In the genomic region with DNA sequence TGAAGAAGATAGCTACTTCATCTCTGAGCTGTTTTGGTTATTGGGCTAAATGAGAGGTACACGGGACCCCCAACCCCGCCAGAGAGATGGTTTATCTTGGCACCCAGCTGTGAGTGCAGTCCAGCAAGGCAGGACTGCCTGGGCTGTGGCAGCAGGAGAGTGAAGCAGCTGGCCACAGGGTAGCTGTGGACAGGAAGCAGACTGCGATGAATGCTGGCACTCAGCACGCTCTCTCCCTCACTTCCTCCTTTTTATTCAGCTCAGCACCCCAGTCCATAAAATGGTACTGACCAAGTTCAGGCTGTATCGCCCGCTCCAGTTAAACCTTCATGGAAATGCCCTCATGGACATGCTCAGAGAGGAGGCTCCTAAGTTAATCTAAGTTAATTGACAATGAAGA, we compare ENCODE assay signal across 9 mouse cellular contexts.
A peak's percentile ranks its signal among the peaks of the same experiment; 100 is the strongest.
DNase-seq lines count a peak whose midpoint lies in the region; ATAC-seq and TF ChIP-seq lines count a peak whose summit lies in the region.
"Had no signal": no experiment of that assay in that cellular context is flagged by ENCODE, and none has a peak within 500 bp of the region (broad histone marks: within the 10 kb centered on the region; RNA-seq: fewer than 3 reads in every experiment).

No protein-coding gene starts in this region.

- peak overlapping the region; percentile 12; the same call in 1 of the 2 replicates for H3K9ac ChIP-seq in limb, embryonic 14.5 days (ENCODE audit: low read depth, low read length, severe bottlenecking)
- no peak overlapping the region for H3K9ac ChIP-seq in forebrain, embryonic 16.5 days (replicated peaks; ENCODE audit: low read depth, low read length)

- TF ChIP-seq POLR2A in limb, embryonic 14.5 days (IDR thresholded peaks at IDR 0.05; ENCODE audit: borderline replicate concordance, extremely low read depth, insufficient read depth, insufficient read length), result no peak

- no peaks in the 10 kb centered on the region for H3K27me3 ChIP-seq in limb, embryonic 14.5 days (ENCODE audit: control insufficient read depth, insufficient read depth, low read length)
- H3K27me3 ChIP-seq in limb, embryonic 10.5 days (ENCODE audit: low read depth, poor library complexity, severe bottlenecking), result no peaks in the 10 kb centered on the region
- no peaks in the 10 kb centered on the region for H3K27me3 ChIP-seq in forebrain, embryonic 16.5 days (replicated peaks; ENCODE audit: control insufficient read depth, insufficient read depth, low read length)

- H3K4me2 ChIP-seq in limb, embryonic 14.5 days (replicated peaks; ENCODE audit: low read depth, low read length, severe bottlenecking), result no peak overlapping the region
- H3K4me2 ChIP-seq in forebrain, embryonic 16.5 days (ENCODE audit: low read length), result no peak overlapping the region

- ATAC-seq in limb, embryonic 14.5 days (ENCODE audit: low FRiP score, low read depth), result no peak
- peak; percentile 39; the same call in 1 of the 2 replicates for ATAC-seq in forebrain, embryonic 16.5 days

- H3K4me1 ChIP-seq in limb, embryonic 14.5 days (ENCODE audit: control insufficient read depth, insufficient read depth, low read length), result peaks cover 6% of the 10 kb centered on the region; the same call in 1 of the 2 replicates
- peaks cover 42% of the 10 kb centered on the region for H3K4me1 ChIP-seq in limb, embryonic 10.5 days
- peaks cover 46% of the 10 kb centered on the region for H3K4me1 ChIP-seq in forebrain, embryonic 16.5 days (replicated peaks; ENCODE audit: control insufficient read depth, insufficient read depth, low read length)

- 36% methylated on average over 6 of the region's 6 CpGs for WGBS in limb, embryonic 14.5 days
- 47% methylated on average over 6 of the region's 6 CpGs for WGBS in limb, embryonic 10.5 days
- WGBS in forebrain, embryonic 16.5 days, result 48% methylated on average over 6 of the region's 6 CpGs

- intact Hi-C loops in left cerebral cortex, postnatal 36 days (cut with DNase I), result no loop called here

- H3K4me3 ChIP-seq in limb, embryonic 14.5 days (replicated peaks; ENCODE audit: low read length), result no peak overlapping the region
- no peak overlapping the region for H3K4me3 ChIP-seq in limb, embryonic 10.5 days
- no peak overlapping the region for H3K4me3 ChIP-seq in forebrain, embryonic 16.5 days (replicated peaks; ENCODE audit: low read length)

- H3K27ac ChIP-seq in limb, embryonic 14.5 days (replicated peaks; ENCODE audit: low read depth, low read length), result no peak overlapping the region
- H3K27ac ChIP-seq in limb, embryonic 10.5 days, result no peak overlapping the region
- no peak overlapping the region for H3K27ac ChIP-seq in forebrain, embryonic 16.5 days (ENCODE audit: low read length)

- H3K9me3 ChIP-seq in limb, embryonic 14.5 days (ENCODE audit: control insufficient read depth, low read length), result no peaks in the 10 kb centered on the region
- no peaks in the 10 kb centered on the region for H3K9me3 ChIP-seq in limb, embryonic 10.5 days (replicated peaks)
- no peaks in the 10 kb centered on the region; the same call in 1 of the 2 replicates for H3K9me3 ChIP-seq in forebrain, embryonic 16.5 days (ENCODE audit: control insufficient read depth, low read length)

- DNase-seq in limb, embryonic 14.5 days (ENCODE audit: low spot score), result no peak
- no peak for DNase-seq in limb, embryonic 10.5 days (ENCODE audit: low spot score)
- DNase-seq in kidney, postnatal 10 days, result peak; percentile 19
- peak; percentile 19 to 28 for DNase-seq in monocyte, adult 2 months (ENCODE audit: low read depth in 1 of 2, low spot score in 2 of 2)
- DNase-seq in left cerebral cortex, postnatal 36 days (ENCODE audit: low spot score in 2 of 2), result no peak
- no peak for DNase-seq in embryo, embryonic 10.5 days (ENCODE audit: low spot score)
- DNase-seq: adrenal gland, postnatal 14 days; thymus, postnatal 36 days had no signal

- no peaks in the 10 kb centered on the region for H3K36me3 ChIP-seq in limb, embryonic 14.5 days (ENCODE audit: control insufficient read depth, insufficient read depth, low read length)
- H3K36me3 ChIP-seq in limb, embryonic 10.5 days, result no peaks in the 10 kb centered on the region
- H3K36me3 ChIP-seq in forebrain, embryonic 16.5 days (ENCODE audit: control insufficient read depth, insufficient read depth), result no peaks in the 10 kb centered on the region

Comparison
In these comparisons a context has a peak if more than half of its experiments do, and no peak if none do; other contexts are left out.
1. DNase-seq: peak in kidney, postnatal 10 days (single experiment) and monocyte, adult 2 months (2 of 2); none in limb, embryonic 14.5 days (single experiment), limb, embryonic 10.5 days (single experiment), left cerebral cortex, postnatal 36 days (0 of 2) and embryo, embryonic 10.5 days (single experiment).